Mouse (Mus musculus) frontal cortex, postnatal 10 days (tissue): ENCODE results near the gene Gm30191.
A peak's percentile ranks its signal among the peaks of the same experiment; 100 is the strongest.
"Not testable (repeated sequence)": the region's sequence is repeated elsewhere in the genome, so short reads cannot be mapped to it uniquely, and the experiment has no call there.

Experiments used
- DNase-seq, 2 experiments: peaks; one replicate each; pipeline ENCODE4 v3.0.0; 2022; ENCODE audit warnings: low spot score in 2 of 2, mixed read lengths in 1 of 2

Gene Gm30191

DNA sequence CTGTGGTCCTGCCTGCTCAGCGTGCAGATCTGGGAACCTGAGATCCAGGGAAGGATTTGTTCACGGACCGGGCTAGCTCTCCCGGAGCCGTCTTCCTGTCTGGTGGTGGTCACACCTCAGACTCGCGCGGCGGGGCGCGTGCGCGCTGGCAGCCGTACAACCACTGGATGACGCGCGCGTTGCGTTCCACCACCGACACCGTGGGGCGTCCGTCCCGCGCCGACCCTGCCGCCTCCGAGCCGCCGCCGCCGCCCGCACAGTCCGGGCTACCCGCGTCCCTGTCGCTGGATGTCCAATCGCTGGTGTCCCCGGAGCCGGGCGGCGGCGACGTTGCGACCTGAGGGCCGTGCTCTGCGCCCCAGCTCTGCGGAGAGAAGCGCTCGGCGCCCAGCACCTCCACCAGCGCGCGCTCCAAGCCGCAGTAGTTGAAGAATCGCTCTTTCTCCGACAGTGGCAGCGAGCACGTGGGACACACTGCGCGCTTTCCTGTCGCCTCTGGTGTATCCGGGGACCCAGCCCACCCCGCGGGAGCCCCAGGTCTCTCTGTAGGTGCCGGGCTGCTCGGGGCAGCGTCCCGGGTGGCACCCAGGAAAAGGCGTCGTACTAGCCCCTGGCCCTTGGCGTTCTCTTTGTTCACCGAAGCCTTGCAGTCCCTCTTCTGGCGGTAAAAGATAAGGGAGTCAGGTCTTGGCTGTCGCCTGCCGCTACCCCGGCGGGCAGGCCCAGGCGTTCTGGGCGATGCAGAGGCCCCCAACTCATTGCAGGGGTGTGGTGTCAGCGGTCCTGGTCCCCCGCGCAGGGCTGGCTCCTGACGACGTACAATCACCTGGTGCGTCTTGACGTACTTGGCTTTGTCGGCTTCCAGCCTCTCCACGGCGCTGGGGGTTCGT is 4.8 kb downstream of the Gm30191 start:
- peak; percentile 33 to 45 for DNase-seq

- no peak for DNase-seq
Measured at GRCm38 (mm10) chr4:134252131-134252910, 5.6 kb downstream of the Gm30191 start.

- no peak for DNase-seq
Measured at GRCm38 (mm10) chr4:134252911-134253721, 6.4 kb downstream of the Gm30191 start.

- no peak for DNase-seq
Measured at GRCm38 (mm10) chr4:134253722-134254324, 7.1 kb downstream of the Gm30191 start, which contains the start of gene Grrp1. Gene Grrp1, minus strand, starts transcription at chr4:134254106.

DNA sequence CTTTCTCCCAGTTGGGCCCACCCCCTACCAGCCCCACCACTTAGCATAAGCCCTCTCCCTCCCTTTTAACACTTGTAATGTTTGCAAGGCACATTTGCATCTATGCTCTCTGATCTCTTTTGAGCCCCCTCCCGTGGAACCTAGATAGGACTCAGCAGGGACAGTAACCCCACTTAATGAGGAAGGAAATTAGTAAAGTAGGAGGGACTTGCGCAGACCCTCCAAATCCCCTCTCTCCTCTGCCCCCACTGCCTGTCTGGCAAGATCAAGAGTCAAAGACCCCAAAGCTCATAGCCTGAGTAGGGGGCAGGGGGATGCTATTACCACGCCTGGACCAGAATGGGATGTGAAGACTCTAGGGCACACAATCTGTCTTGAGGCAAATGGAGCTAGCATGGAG is 8.1 kb downstream of the Gm30191 start:
- DNase-seq = no peak

DNA sequence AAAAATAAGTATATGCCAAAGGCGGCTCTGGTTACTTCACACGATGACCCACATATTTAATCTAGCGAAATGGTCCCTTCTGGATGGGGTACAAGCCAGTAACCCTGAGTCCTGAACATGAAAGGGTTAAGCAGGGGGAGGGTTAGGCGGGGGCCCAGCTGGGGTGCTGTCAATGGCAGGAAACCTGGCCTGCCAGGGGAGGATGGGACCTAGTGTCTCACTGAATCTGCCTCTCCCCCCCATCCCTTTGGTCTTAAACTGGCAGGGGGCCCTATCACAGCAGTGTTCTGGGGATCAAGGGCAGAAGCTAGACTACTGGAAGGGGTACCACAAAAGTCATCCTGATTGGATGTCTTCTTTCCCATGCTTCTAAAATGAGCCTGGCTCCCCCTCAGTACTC is 9.1 kb downstream of the Gm30191 start:
- no peak for DNase-seq

DNA sequence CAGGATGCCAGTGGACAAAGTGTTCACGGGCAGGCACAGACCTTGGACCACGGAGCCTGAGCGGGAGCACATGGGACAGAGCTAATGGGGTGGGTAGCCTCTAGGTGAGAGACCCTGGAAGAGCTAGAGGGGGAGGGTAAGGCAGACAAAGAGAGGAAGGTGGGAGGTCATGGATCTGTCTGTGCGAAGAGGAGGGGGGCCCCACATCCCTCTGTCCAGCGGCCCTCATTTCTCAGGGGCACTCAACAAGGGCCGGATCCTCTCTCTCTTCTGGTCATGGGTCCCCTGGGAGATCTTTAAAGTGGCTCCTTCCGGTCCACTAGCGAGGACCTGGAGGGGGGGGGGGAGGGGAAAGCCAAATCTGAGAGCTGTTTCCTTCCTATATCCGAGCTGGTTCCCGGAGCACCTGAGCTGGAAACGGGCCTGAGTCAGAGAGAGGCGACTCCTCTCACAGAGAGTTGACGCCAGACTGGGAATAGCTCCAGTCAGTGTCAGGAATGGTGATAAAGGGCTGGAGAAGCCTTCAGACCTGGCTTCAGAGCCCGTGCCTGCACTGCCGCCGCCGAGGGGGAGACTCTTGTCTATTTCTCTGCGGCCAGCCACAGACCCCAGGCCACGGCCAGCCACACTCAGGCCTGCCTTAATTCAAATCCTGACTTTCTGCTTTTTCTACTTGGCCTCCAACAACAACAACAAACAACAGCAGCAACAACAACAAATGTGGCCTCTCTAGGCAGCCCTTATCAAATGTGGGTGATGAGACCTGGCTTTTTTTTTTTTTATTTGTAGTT is 9.9 kb downstream of the Gm30191 start:
- DNase-seq = no peak

- no peak for DNase-seq
Measured at GRCm38 (mm10) chr4:134257198-134258009, 10.7 kb downstream of the Gm30191 start.

GRCm38 (mm10) chr4:134258354-134258753 is 11.6 kb downstream of the Gm30191 start:
- no peak for DNase-seq

- DNase-seq = no peak
Measured at GRCm38 (mm10) chr4:134263191-134263590, 16.5 kb downstream of the Gm30191 start.

DNA sequence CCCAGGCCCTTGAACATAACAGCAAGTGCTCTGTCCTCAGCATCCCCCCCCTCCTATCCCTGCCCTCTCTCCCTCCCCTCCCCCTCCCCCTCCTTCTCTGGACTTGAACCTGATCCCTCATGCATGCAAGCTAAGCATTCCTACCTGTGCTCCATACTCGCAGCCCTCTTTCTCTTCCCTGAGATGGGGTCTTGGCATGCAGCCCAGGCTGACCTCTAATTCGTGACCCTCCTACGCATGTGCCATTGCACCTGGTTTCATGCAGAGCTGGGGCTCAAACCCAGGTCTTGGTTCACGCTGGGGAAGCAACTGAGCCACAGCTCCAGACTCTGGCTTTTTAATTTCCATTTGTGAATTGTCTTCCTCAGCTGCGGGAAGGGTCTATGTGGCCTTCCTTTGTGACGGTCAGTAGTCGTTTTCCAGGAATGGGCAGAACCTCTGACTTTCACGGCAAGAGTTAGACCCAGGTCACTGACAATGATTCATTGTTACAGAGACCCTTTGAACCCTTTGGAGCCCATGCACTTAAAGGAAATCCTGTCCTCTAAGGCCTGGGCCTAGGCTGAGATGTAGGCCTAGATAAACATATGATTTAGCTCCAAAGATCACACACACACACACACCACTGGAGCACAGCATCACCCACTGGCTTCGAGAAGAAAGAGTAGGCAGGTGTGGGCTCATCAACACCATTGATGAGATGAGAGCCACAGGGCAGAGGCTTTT is 19.3 kb downstream of the Gm30191 start:
- no peak for DNase-seq

- DNase-seq = no peak
Measured at GRCm38 (mm10) chr4:134268102-134268655, 21.4 kb downstream of the Gm30191 start.

- DNase-seq = not testable (repeated sequence)
Measured at GRCm38 (mm10) chr4:134269622-134270021, 22.9 kb downstream of the Gm30191 start.

- DNase-seq = no peak
Measured at GRCm38 (mm10) chr4:134271979-134272378, 25.2 kb downstream of the Gm30191 start.

- no peak for DNase-seq
Measured at GRCm38 (mm10) chr4:134272731-134273416, 26.1 kb downstream of the Gm30191 start.

DNA sequence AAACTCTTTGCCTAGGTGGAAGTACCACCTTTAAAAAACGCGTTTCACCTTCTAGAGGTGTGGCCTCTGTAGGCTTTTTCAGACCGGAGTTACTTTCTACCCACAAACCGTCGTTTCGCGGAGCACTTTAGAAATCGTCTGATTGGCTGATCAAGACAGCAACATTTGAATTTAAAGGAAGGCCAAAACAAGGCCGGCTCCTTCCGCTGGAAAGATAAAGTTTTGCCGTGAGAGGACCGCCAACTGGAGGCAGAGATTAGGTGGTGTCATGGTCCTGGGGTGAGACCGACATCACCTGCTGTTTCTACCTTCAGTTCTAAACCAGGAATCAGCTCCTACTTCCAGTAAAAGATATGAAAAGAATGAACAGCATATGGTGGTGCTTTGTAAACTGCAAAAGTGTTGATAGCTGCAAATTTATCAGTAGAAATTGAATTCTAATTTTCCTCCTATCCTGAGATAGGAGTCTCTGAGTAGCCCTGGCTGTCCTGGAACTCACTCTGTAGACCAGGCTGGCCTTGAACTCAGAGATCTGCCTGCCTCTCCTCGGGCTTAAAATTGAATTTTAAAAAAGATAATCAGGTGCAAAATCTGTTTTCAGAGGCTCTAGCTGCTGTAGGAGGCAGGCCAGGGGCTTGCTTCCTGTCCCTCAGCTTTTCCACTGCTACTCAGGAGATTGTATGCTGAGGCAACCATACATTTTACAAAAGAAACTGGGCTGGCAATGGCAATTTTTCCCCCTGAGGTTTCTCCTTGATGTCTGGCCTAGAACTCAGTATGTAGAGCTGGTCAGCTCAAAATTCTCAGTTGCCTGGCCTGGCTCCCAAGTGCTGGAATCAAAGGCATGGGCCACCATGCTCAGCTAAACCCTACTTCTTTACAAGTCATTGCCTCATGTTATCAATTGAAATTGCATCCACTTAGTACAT is 26.9 kb downstream of the Gm30191 start:
- no peak for DNase-seq

- no peak for DNase-seq
Measured at GRCm38 (mm10) chr4:134284942-134285341, 38.2 kb downstream of the Gm30191 start.
